Mouse (Mus musculus): ENCODE measurements around the gene Gm19935. TPM values are rescaled to one million over a fixed set of nuclear protein-coding genes. Genes with fewer than 3 reads are reported as not detected.

Gene Gm19935
- total RNA-seq, 1 experiment from 2014 or later = not detected

- ATAC-seq (ENCODE audit: extremely low read depth, insufficient number of reproducible peaks, low FRiP score, poor library complexity, severe bottlenecking) = no peak
Observed at GRCm38 (mm10) chr8:90832576-90833289, 15.5 kb upstream of the Gm19935 start.

- ATAC-seq (ENCODE audit: extremely low read depth, insufficient number of reproducible peaks, low FRiP score, poor library complexity, severe bottlenecking) = peak; percentile 53
Observed at GRCm38 (mm10) chr8:90830980-90831379, 13.8 kb upstream of the Gm19935 start.

GRCm38 (mm10) chr8:90829825-90830224 is 12.6 kb upstream of the Gm19935 start:
- no peak for ATAC-seq (ENCODE audit: extremely low read depth, insufficient number of reproducible peaks, low FRiP score, poor library complexity, severe bottlenecking)

- ATAC-seq (ENCODE audit: extremely low read depth, insufficient number of reproducible peaks, low FRiP score, poor library complexity, severe bottlenecking) = 0 out of 2 replicates have a peak, but pooled peaks have one; percentile 13
Observed at GRCm38 (mm10) chr8:90828987-90829740, 12.0 kb upstream of the Gm19935 start.

- ATAC-seq (ENCODE audit: extremely low read depth, insufficient number of reproducible peaks, low FRiP score, poor library complexity, severe bottlenecking) = peak; percentile 94
Observed at GRCm38 (mm10) chr8:90828181-90828986, 11.2 kb upstream of the Gm19935 start, which contains the start of gene Chd9. TSS of gene Chd9 (plus strand) at chr8:90828352.

- no peak for ATAC-seq (ENCODE audit: extremely low read depth, insufficient number of reproducible peaks, low FRiP score, poor library complexity, severe bottlenecking)
Observed at GRCm38 (mm10) chr8:90825459-90825871, 8.3 kb upstream of the Gm19935 start.

- ATAC-seq (ENCODE audit: extremely low read depth, insufficient number of reproducible peaks, low FRiP score, poor library complexity, severe bottlenecking) = peak; percentile 70
Observed at GRCm38 (mm10) chr8:90822443-90822842, 5.2 kb upstream of the Gm19935 start.

- ATAC-seq (ENCODE audit: extremely low read depth, insufficient number of reproducible peaks, low FRiP score, poor library complexity, severe bottlenecking) = no peak
Observed at GRCm38 (mm10) chr8:90820321-90820696, 3.1 kb upstream of the Gm19935 start.

- ATAC-seq (ENCODE audit: extremely low read depth, insufficient number of reproducible peaks, low FRiP score, poor library complexity, severe bottlenecking) = no peak
Observed at GRCm38 (mm10) chr8:90819561-90820320, 2.5 kb upstream of the Gm19935 start.

- ATAC-seq (ENCODE audit: extremely low read depth, insufficient number of reproducible peaks, low FRiP score, poor library complexity, severe bottlenecking) = no peak
Observed at GRCm38 (mm10) chr8:90816061-90816882, 921 bp downstream of the Gm19935 start.

- ATAC-seq (ENCODE audit: extremely low read depth, insufficient number of reproducible peaks, low FRiP score, poor library complexity, severe bottlenecking) = no peak
Observed at GRCm38 (mm10) chr8:90813602-90814320, 3.4 kb downstream of the Gm19935 start.

- no peak for ATAC-seq (ENCODE audit: extremely low read depth, insufficient number of reproducible peaks, low FRiP score, poor library complexity, severe bottlenecking)
Observed at GRCm38 (mm10) chr8:90799473-90799872, 17.7 kb downstream of the Gm19935 start.

GRCm38 (mm10) chr8:90794990-90795861 is 22.0 kb downstream of the Gm19935 start:
- ATAC-seq (ENCODE audit: extremely low read depth, insufficient number of reproducible peaks, low FRiP score, poor library complexity, severe bottlenecking) = peak; percentile 95

GRCm38 (mm10) chr8:90793710-90794109 is 23.5 kb downstream of the Gm19935 start:
- ATAC-seq (ENCODE audit: extremely low read depth, insufficient number of reproducible peaks, low FRiP score, poor library complexity, severe bottlenecking) = peak; percentile 55

- no peak for ATAC-seq (ENCODE audit: extremely low read depth, insufficient number of reproducible peaks, low FRiP score, poor library complexity, severe bottlenecking)
Observed at GRCm38 (mm10) chr8:90791616-90792015, 25.6 kb downstream of the Gm19935 start.

- ATAC-seq (ENCODE audit: extremely low read depth, insufficient number of reproducible peaks, low FRiP score, poor library complexity, severe bottlenecking) = no peak
Observed at GRCm38 (mm10) chr8:90769791-90770190, 47.4 kb downstream of the Gm19935 start.
